29 mouse cellular contexts compared by ENCODE assay signal in the genomic region with DNA sequence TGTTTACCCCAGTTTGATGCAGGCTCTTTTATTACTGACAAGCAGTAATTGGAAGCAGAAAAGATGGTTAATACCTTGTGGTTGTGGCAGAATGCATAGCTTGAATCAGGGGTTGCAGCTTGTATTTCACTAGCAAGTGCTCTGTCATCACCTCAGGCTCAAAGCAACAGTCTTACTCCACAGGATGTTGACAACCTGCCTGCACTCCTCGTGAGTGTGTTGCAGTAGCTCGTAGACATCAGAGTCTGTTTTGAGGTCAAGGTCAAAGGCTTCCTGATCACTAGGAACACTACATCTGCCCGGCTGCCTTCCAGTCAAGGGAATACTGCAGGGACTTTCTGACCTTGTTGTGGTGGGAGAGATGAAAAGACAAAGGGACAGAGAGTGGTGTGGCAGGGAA. TPM values are rescaled to one million over a fixed set of nuclear protein-coding genes. Genes with fewer than 3 reads are reported as not detected.
A peak's percentile ranks its signal among the peaks of the same experiment; 100 is the strongest.
DNase-seq lines count a peak whose midpoint lies in the region; ATAC-seq lines count a peak whose summit lies in the region.
"Had no signal": no experiment of that assay in that cellular context is flagged by ENCODE, and none has a peak within 500 bp of the region (broad histone marks: within the 10 kb centered on the region; RNA-seq: fewer than 3 reads in every experiment).

No protein-coding gene starts in this region.

- DNase-seq in embryonic facial prominence, embryonic 14.5 days (ENCODE audit: low spot score) = peak; percentile 15
- DNase-seq in embryonic facial prominence, embryonic 10.5 days (ENCODE audit: low spot score) = no peak
- DNase-seq in 416B (ENCODE audit: low read depth) (peak; percentile 59), liver (no peak)
- DNase-seq in T-cell, adult 2 months (ENCODE audit: low spot score) = peak; percentile 46
- no peak for DNase-seq in urinary bladder, postnatal 10 days (ENCODE audit: low spot score)
- DNase-seq: adrenal gland, adult 2 months; cerebellum, adult 2 months; cerebellum, postnatal 25 days; embryo, embryonic 11 days; gastrocnemius, postnatal 14 days; heart, adult 2 months; kidney, postnatal 36 days; layer of hippocampus, postnatal 36 days; lung, adult 18-20 months; lung, postnatal 14 days; right cerebral cortex, postnatal 14 days; thymus, postnatal 25 days had no signal

- H3K4me1 ChIP-seq in embryonic facial prominence, embryonic 14.5 days (ENCODE audit: control insufficient read depth, insufficient read depth, low read length) = peaks cover 18% of the 10 kb centered on the region
- peaks cover 19% of the 10 kb centered on the region for H3K4me1 ChIP-seq in embryonic facial prominence, embryonic 10.5 days
- H3K4me1 ChIP-seq: forebrain, embryonic 15.5 days; hindbrain, embryonic 10.5 days had no signal

- no peak for ATAC-seq in embryonic facial prominence, embryonic 14.5 days (ENCODE audit: low read depth)
- ATAC-seq in megakaryocyte, adult 5-6 weeks (ENCODE audit: poor library complexity, severe bottlenecking) = peak; percentile 49; the same call in 1 of the 2 replicates
- ATAC-seq: forebrain, embryonic 15.5 days; hindbrain, embryonic 16.5 days; intestine, postnatal 0 days; liver, embryonic 12.5 days had no signal

- H3K27ac ChIP-seq in embryonic facial prominence, embryonic 14.5 days (replicated peaks; ENCODE audit: low read depth, low read length) = no peak overlapping the region
- no peak overlapping the region for H3K27ac ChIP-seq in embryonic facial prominence, embryonic 10.5 days (replicated peaks)
- H3K27ac ChIP-seq: embryonic facial prominence, embryonic 15.5 days; forebrain, embryonic 15.5 days; heart, adult 2 months; hindbrain, embryonic 10.5 days; kidney, embryonic 15.5 days; limb, embryonic 12.5 days; liver, embryonic 12.5 days; midbrain, embryonic 12.5 days had no signal

- no peak overlapping the region for H3K4me3 ChIP-seq in embryonic facial prominence, embryonic 14.5 days (ENCODE audit: low read depth, low read length)
- no peak overlapping the region for H3K4me3 ChIP-seq in embryonic facial prominence, embryonic 10.5 days
- H3K4me3 ChIP-seq: embryonic facial prominence, embryonic 15.5 days; forebrain, embryonic 15.5 days; heart, adult 2 months; hindbrain, embryonic 10.5 days; kidney, embryonic 15.5 days; limb, embryonic 12.5 days; liver, embryonic 12.5 days; midbrain, embryonic 12.5 days had no signal

- no peaks in the 10 kb centered on the region for H3K9me3 ChIP-seq in embryonic facial prominence, embryonic 14.5 days (ENCODE audit: control insufficient read depth, low read length)
- H3K9me3 ChIP-seq in embryonic facial prominence, embryonic 10.5 days = no peaks in the 10 kb centered on the region
- H3K9me3 ChIP-seq: embryonic facial prominence, embryonic 15.5 days; forebrain, embryonic 15.5 days; hindbrain, embryonic 10.5 days; kidney, embryonic 15.5 days; limb, embryonic 12.5 days; liver, embryonic 12.5 days; midbrain, embryonic 12.5 days had no signal

- H3K9ac ChIP-seq in embryonic facial prominence, embryonic 14.5 days (ENCODE audit: low read depth, low read length) = no peak overlapping the region
- H3K9ac ChIP-seq: embryonic facial prominence, embryonic 15.5 days; forebrain, embryonic 15.5 days; kidney, embryonic 15.5 days; limb, embryonic 12.5 days; liver, embryonic 12.5 days; midbrain, embryonic 12.5 days had no signal

- WGBS in embryonic facial prominence, embryonic 14.5 days = 31% methylated on average over 3 of the region's 3 CpGs
- 57% methylated on average over 3 of the region's 3 CpGs for WGBS in embryonic facial prominence, embryonic 10.5 days

- H3K4me2 ChIP-seq in embryonic facial prominence, embryonic 14.5 days (ENCODE audit: low read depth, low read length) = no peak overlapping the region
- H3K4me2 ChIP-seq: embryonic facial prominence, embryonic 15.5 days; forebrain, embryonic 15.5 days; kidney, embryonic 15.5 days; limb, embryonic 12.5 days; liver, embryonic 12.5 days; midbrain, embryonic 12.5 days had no signal

- H3K27me3 ChIP-seq in embryonic facial prominence, embryonic 14.5 days (replicated peaks; ENCODE audit: control insufficient read depth, insufficient read depth, low read length) = no peaks in the 10 kb centered on the region
- H3K27me3 ChIP-seq in embryonic facial prominence, embryonic 10.5 days (replicated peaks; ENCODE audit: low read depth, poor library complexity, severe bottlenecking) = no peaks in the 10 kb centered on the region
- H3K27me3 ChIP-seq: embryonic facial prominence, embryonic 15.5 days; forebrain, embryonic 15.5 days; kidney, embryonic 15.5 days; limb, embryonic 12.5 days; liver, embryonic 12.5 days; midbrain, embryonic 12.5 days had no signal

- peaks cover 7% of the 10 kb centered on the region; the same call in 1 of the 2 replicates for H3K36me3 ChIP-seq in embryonic facial prominence, embryonic 14.5 days (ENCODE audit: control insufficient read depth, insufficient read depth, low read length)
- peaks cover 11% of the 10 kb centered on the region for H3K36me3 ChIP-seq in embryonic facial prominence, embryonic 10.5 days (replicated peaks)
- H3K36me3 ChIP-seq: forebrain, embryonic 15.5 days; liver, embryonic 12.5 days; midbrain, embryonic 12.5 days had no signal

RNA-seq across cellular contexts. Expression of a gene that starts 31.5 kb away (rescaled TPM):
- polyA plus RNA-seq in embryonic facial prominence, embryonic 14.5 days (2014; fragmentation: Nextera tagmentation; extraction: Ambion mirVana) = 86.4 and 95.9 TPM in 2 replicates
- polyA plus RNA-seq in embryonic facial prominence, embryonic 10.5 days (2016; fragmentation: Nextera tagmentation; extraction: Ambion mirVana) = 75.2 and 84.0 TPM in 2 replicates
- total RNA-seq in megakaryocyte, adult 5-6 weeks (2015) = 2.3 and 3.4 TPM in 2 replicates
- total RNA-seq in megakaryocyte, adult 5-6 weeks (2017) = 0.24 and 1.8 TPM in 2 replicates

RNA-seq across cellular contexts. Expression of a gene that starts 45.3 kb away (rescaled TPM):
- polyA plus RNA-seq in embryonic facial prominence, embryonic 14.5 days (2014; fragmentation: Nextera tagmentation; extraction: Ambion mirVana) = 0.31 TPM in 1 of 2 replicates, not detected in the other
- polyA plus RNA-seq in embryonic facial prominence, embryonic 10.5 days (2016; fragmentation: Nextera tagmentation; extraction: Ambion mirVana) = 0.39 TPM in 1 of 2 replicates, not detected in the other
- total RNA-seq in megakaryocyte, adult 5-6 weeks (2015) = 0.20 and 2.2 TPM in 2 replicates
- total RNA-seq in megakaryocyte, adult 5-6 weeks (2017) = 1.6 and 2.0 TPM in 2 replicates
- total RNA-seq: heart, adult 2 months; left cerebral cortex, postnatal 10 days had no signal
- polyA plus RNA-seq: adrenal gland, adult 2 months; embryonic facial prominence, embryonic 15.5 days; heart, adult 2 months; hindbrain, embryonic 10.5 days; hindbrain, embryonic 16.5 days had no signal

RNA-seq across cellular contexts. Expression of a gene that starts 46.5 kb away (rescaled TPM):
- polyA plus RNA-seq in embryonic facial prominence, embryonic 14.5 days (2014; fragmentation: Nextera tagmentation; extraction: Ambion mirVana) = 2.8 and 2.9 TPM in 2 replicates
- 2.2 and 3.0 TPM in 2 replicates for polyA plus RNA-seq in embryonic facial prominence, embryonic 10.5 days (2016; fragmentation: Nextera tagmentation; extraction: Ambion mirVana)
- 88.8 and 98.5 TPM in 2 replicates for total RNA-seq in megakaryocyte, adult 5-6 weeks (2015)
- total RNA-seq in megakaryocyte, adult 5-6 weeks (2017) = 115 and 125 TPM in 2 replicates

Comparison
In these comparisons a context has a peak if more than half of its experiments do, and no peak if none do; other contexts are left out.
1. DNase-seq: peak in embryonic facial prominence, embryonic 14.5 days (single experiment), 416B (single experiment) and T-cell, adult 2 months (single experiment); none in embryonic facial prominence, embryonic 10.5 days (single experiment), urinary bladder, postnatal 10 days (single experiment) and liver (single experiment).